Mouse (Mus musculus): ENCODE data around the gene Vmn1r87. TPM values are rescaled to one million over a fixed set of nuclear protein-coding genes. Genes with fewer than 3 reads are reported as not detected.

The Vmn1r87 gene
- not detected for total RNA-seq (2023)

DNA sequence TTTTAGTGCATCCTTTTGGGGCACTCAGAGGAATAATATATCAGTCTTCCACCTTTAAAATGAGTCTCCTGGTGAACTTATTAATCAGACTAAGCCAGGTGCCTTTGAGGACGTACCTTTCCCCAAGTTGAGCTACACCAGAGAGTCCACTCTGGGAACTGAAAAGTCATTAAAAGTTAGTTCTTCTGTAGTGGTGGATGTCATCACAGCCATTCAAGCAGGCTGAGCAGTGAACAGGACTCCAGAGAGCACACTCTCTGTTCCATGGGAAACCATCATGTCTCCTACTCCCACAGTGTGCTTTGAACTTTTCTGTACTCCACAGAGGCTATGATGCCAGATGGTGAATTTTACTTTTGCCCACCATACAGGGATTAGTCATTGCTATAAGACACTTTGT, at the start of gene Vmn1r87:
Gene Vmn1r87, minus strand, starts transcription at position 101 of the 400 bp plus-strand sequence.

DNA sequence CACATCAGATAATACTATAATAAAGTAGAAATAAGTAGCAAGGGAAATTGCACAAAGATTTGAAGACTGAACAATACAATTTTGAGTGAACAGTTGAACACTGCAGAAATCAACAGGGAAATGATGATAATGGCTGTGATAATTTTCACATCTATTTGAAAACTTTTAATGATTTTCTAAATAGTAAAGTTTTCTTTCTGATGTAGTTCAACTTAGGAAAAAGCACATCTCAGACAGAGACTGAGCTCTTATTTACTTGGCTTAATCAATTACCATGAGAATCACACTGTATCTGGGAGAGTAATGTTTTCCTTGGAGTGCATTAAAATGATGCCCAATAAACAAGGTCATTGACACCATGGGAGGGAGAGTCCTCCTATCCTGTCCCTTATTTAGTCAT, 19.3 kb upstream of the Vmn1r87 start, which contains the start of gene Vmn1r88:
Gene Vmn1r88, plus strand, starts transcription at position 301 of the 400 bp plus-strand sequence.

DNA sequence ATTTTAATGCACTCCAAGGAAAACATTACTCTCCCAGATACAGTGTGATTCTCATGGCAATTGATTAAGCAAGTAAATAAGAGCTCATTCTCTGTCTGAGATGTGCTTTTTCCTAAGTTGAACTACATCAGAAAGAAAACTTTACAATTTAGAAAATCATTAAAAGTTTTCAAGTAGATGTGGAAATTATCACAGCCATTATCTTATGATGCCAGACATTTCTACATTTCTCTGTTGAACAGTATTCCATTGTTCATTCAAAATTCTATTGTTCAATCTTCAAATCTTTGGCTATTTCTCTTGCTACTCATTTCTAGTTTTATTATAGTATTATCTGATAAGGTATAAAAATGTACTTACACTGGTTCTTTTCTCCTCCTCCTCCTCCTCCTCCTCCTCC, 20.1 kb downstream of the Vmn1r87 start, which contains the start of gene Vmn1r86:
Gene Vmn1r86, minus strand, starts transcription at position 101 of the 400 bp plus-strand sequence.

DNA sequence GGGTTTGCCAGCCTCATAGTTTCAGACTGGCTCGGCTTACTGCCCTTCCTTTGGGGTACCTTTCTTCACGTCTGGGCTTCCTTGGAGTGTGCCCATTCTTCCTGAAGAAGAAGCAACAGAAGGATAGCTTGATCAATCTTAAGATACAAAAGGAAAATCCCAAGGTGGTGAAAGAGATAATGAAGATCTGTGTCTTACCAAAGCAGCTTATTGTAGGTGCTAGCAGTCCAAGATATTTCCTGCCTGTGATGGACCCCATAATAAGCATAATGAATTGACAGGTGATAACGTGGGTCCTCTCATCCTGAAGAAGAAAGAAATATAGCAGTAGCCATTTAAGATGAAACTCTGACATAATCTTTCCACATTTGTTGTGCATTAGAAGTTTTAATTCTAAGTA, 44.9 kb downstream of the Vmn1r87 start, which contains the start of gene Vmn1r85:
Gene Vmn1r85, minus strand, starts transcription at position 101 of the 400 bp plus-strand sequence.

Other genes with a start within 250 kb of the Vmn1r87 start
- gene Zscan22, start 242.3 kb downstream of the Vmn1r87 start, total RNA-seq (2023) = 10 to 100 TPM; 16.6 to 18.3 TPM
- 1,000 to 10,000 TPM; 2,087 to 2,163 TPM for gene Rps5, start 217.9 kb downstream of the Vmn1r87 start, total RNA-seq (2023)
- gene Rnf225, start 212.7 kb downstream of the Vmn1r87 start, total RNA-seq (2023) = 1 to 10 TPM; 1.2 to 1.5 TPM
- 1 to 10 TPM; 3.9 to 6.7 TPM for gene Zfp324, start 174.3 kb downstream of the Vmn1r87 start, total RNA-seq (2023)
- 1 to 10 TPM; 8.7 to 9.2 TPM for gene Zfp446, start 162.3 kb downstream of the Vmn1r87 start, total RNA-seq (2023)
- gene Slc27a5, start 142.0 kb downstream of the Vmn1r87 start, total RNA-seq (2023) = not detected
- gene Trim28, start 141.0 kb downstream of the Vmn1r87 start, total RNA-seq (2023) = 100 to 1,000 TPM; 377 to 380 TPM
- gene Zbtb45, start 130.1 kb downstream of the Vmn1r87 start, total RNA-seq (2023) = 10 to 100 TPM in 1 of 2 experiments, 1 to 10 TPM in 1; 9.3 to 11.9 TPM
- 100 to 1,000 TPM in 1 of 2 experiments, 10 to 100 TPM in 1; 93.2 to 104 TPM for gene Chmp2a, start 105.3 kb downstream of the Vmn1r87 start, total RNA-seq (2023)
- gene Ube2m, start 101.9 kb downstream of the Vmn1r87 start, total RNA-seq (2023) = 100 to 1,000 TPM in 1 of 2 experiments, 10 to 100 TPM in 1; 94.6 to 100 TPM
- gene Mzf1, start 85.4 kb downstream of the Vmn1r87 start, total RNA-seq (2023) = under 1 TPM; 0.59 to 0.78 TPM
- not detected for gene Vmn1r85, start 45.0 kb downstream of the Vmn1r87 start, total RNA-seq (2023)
- not detected for gene Vmn1r86, start 20.2 kb downstream of the Vmn1r87 start, total RNA-seq (2023)
- under 1 TPM in 1 of 2 experiments, not detected in 1; 0.09 TPM for gene Vmn1r88, start 19.4 kb upstream of the Vmn1r87 start, total RNA-seq (2023)
- gene Vmn1r89, start 72.9 kb upstream of the Vmn1r87 start, total RNA-seq (2023) = not detected
- gene Lig1, start 137.1 kb upstream of the Vmn1r87 start, total RNA-seq (2023) = 10 to 100 TPM; 24.4 to 26.2 TPM
- gene Zswim9, start 138.6 kb upstream of the Vmn1r87 start, total RNA-seq (2023) = 10 to 100 TPM in 1 of 2 experiments, 1 to 10 TPM in 1; 7.1 to 10.0 TPM
- 1 to 10 TPM in 1 of 2 experiments, under 1 TPM in 1; 0.20 to 1.2 TPM for gene Pla2g4c, start 184.5 kb upstream of the Vmn1r87 start, total RNA-seq (2023)

Measured in B cell, adult 67 days (primary cell).